Mouse (Mus musculus): ENCODE data around the gene Ccdc65. TPM values are rescaled to one million over a fixed set of nuclear protein-coding genes. Genes with fewer than 3 reads are reported as not detected.

The Ccdc65 gene
- total RNA-seq, 2 experiments from 2014 or later: not detected

GRCm38 (mm10) chr15:98676940-98677728 is 30.9 kb upstream of the Ccdc65 start, which contains the start of gene Rnd1:
Rnd1 (minus strand) TSS chr15:98677461.
- intact Hi-C loops (cut with DNase I): no loop called here
- H3K27ac ChIP-seq: peak within 1 kb of the TSS; percentile 84

GRCm38 (mm10) chr15:98677977-98678376 is 30.0 kb upstream of the Ccdc65 start:
- TF ChIP-seq CTCF (IDR thresholded peaks at IDR 0.05): no peak
- intact Hi-C loops (cut with DNase I): no loop called here
- peak overlapping the region; percentile 84 for H3K27ac ChIP-seq
- DNase-seq: peak; percentile 41
- peak overlapping the region; percentile 84 for H3K4me3 ChIP-seq

More at GRCm38 (mm10) chr15:98676940-98677728, 30.9 kb upstream of the Ccdc65 start, which contains the start of gene Rnd1:
- TF ChIP-seq CTCF (IDR thresholded peaks at IDR 0.05): no peak
- DNase-seq: peak; percentile 89
- peak within 1 kb of the TSS; percentile 84 for H3K4me3 ChIP-seq

GRCm38 (mm10) chr15:98680660-98681059 is 27.3 kb upstream of the Ccdc65 start:
- no peak overlapping the region for H3K4me3 ChIP-seq
- TF ChIP-seq CTCF (IDR thresholded peaks at IDR 0.05): no peak
- DNase-seq: no peak
- no peak overlapping the region for H3K27ac ChIP-seq
- intact Hi-C loops (cut with DNase I): no loop called here

GRCm38 (mm10) chr15:98681633-98682032 is 26.4 kb upstream of the Ccdc65 start:
- Histone ChIP-seq H3K27ac (no peak overlapping the region), H3K4me3 (no peak overlapping the region)
- TF ChIP-seq CTCF (IDR thresholded peaks at IDR 0.05): no peak
- intact Hi-C loops (cut with DNase I): no loop called here
- no peak for DNase-seq

- TF ChIP-seq CTCF (IDR thresholded peaks at IDR 0.05): no peak
- H3K27ac ChIP-seq: no peak overlapping the region
- intact Hi-C loops (cut with DNase I): no loop called here
- DNase-seq: no peak
- H3K4me3 ChIP-seq: no peak overlapping the region
These were observed 24.8 kb upstream of the Ccdc65 start for GRCm38 (mm10) chr15:98683177-98683576.

- TF ChIP-seq CTCF (IDR thresholded peaks at IDR 0.05): no peak
- intact Hi-C loops (cut with DNase I): no loop called here
- DNase-seq: no peak
- no peak overlapping the region for H3K27ac ChIP-seq
- no peak overlapping the region for H3K4me3 ChIP-seq
These were observed 24.3 kb upstream of the Ccdc65 start for GRCm38 (mm10) chr15:98683746-98684145.

GRCm38 (mm10) chr15:98685926-98686325 is 22.1 kb upstream of the Ccdc65 start:
- intact Hi-C loops (cut with DNase I): no loop called here
- no peak for TF ChIP-seq CTCF (IDR thresholded peaks at IDR 0.05)
- no peak overlapping the region for H3K4me3 ChIP-seq
- no peak overlapping the region for H3K27ac ChIP-seq
- DNase-seq: no peak

- intact Hi-C loops (cut with DNase I): no loop called here
- TF ChIP-seq CTCF (IDR thresholded peaks at IDR 0.05): no peak
These were observed 18.3 kb upstream of the Ccdc65 start for GRCm38 (mm10) chr15:98689682-98690081.

GRCm38 (mm10) chr15:98691486-98692147 is 16.4 kb upstream of the Ccdc65 start:
- H3K27ac ChIP-seq: peak overlapping the region; percentile 66
- intact Hi-C loops (cut with DNase I): no loop called here

More at GRCm38 (mm10) chr15:98689682-98690081, 18.3 kb upstream of the Ccdc65 start:
- DNase-seq: no peak
- Histone ChIP-seq H3K27ac (no peak overlapping the region), H3K4me3 (no peak overlapping the region)

GRCm38 (mm10) chr15:98692171-98692715 is 15.8 kb upstream of the Ccdc65 start:
- intact Hi-C loops (cut with DNase I): no loop called here
- Histone ChIP-seq H3K4me3 (no peak overlapping the region), H3K27ac (peak overlapping the region; percentile 66)
- peak; percentile 43 for DNase-seq
- TF ChIP-seq CTCF (IDR thresholded peaks at IDR 0.05): no peak

More at GRCm38 (mm10) chr15:98691486-98692147, 16.4 kb upstream of the Ccdc65 start:
- no peak overlapping the region for H3K4me3 ChIP-seq
- TF ChIP-seq CTCF (IDR thresholded peaks at IDR 0.05): no peak
- no peak for DNase-seq

- TF ChIP-seq CTCF (IDR thresholded peaks at IDR 0.05): no peak
- intact Hi-C loops (cut with DNase I): loop anchor here (5.0 kb wide), 1 partner anchor 113 kb away; no protein-coding TSS in a partner anchor
- DNase-seq: peak; percentile 68
- peak overlapping the region; percentile 31 for H3K27ac ChIP-seq
- H3K4me3 ChIP-seq: peak overlapping the region; percentile 55
These were observed 12.3 kb upstream of the Ccdc65 start for GRCm38 (mm10) chr15:98695726-98696125.

- no peak for DNase-seq
- peak overlapping the region; percentile 31 for H3K27ac ChIP-seq
- H3K4me3 ChIP-seq: peak overlapping the region; percentile 55
- no peak for TF ChIP-seq CTCF (IDR thresholded peaks at IDR 0.05)
- intact Hi-C loops (cut with DNase I): loop anchor here (5.0 kb wide), 1 partner anchor 114 kb away; no protein-coding TSS in a partner anchor
These were observed 11.8 kb upstream of the Ccdc65 start for GRCm38 (mm10) chr15:98696216-98696615.

All from gastrocnemius, adult 2 months (tissue).